Mouse (Mus musculus): ENCODE data around the gene Rnf31. TPM values are rescaled to one million over a fixed set of nuclear protein-coding genes. Genes with fewer than 3 reads are reported as not detected.

The Rnf31 gene
- polyA plus RNA-seq, 1 experiment from 2014 or later, result 10.2 TPM

- Histone ChIP-seq H3K4me1 (ENCODE audit: control insufficient read depth, insufficient read depth, low read length) (no peaks in the 10 kb centered on the region), H3K9ac (ENCODE audit: low read length) (no peak overlapping the region), H3K36me3 (ENCODE audit: control insufficient read depth, insufficient read depth, low read length) (0 out of 2 replicates have a peak, but pooled peaks cover 3% of the 10 kb centered on the region), H3K27me3 (ENCODE audit: control insufficient read depth, insufficient read depth, low read length) (no peaks in the 10 kb centered on the region), H3K9me3 (ENCODE audit: control insufficient read depth, low read length) (no peaks in the 10 kb centered on the region), H3K4me2 (ENCODE audit: low read depth) (no peak overlapping the region), H3K4me3 (ENCODE audit: low read depth, low read length) (no peak overlapping the region), H3K27ac (ENCODE audit: low read depth, low read length) (no peak overlapping the region)
- 90% methylated on average over 2 of the region's 2 CpGs for WGBS
- DNase-seq (ENCODE audit: low spot score) (no peak), ATAC-seq (ENCODE audit: insufficient read depth, low FRiP score, low TSS enrichment) (no peak)
Observed at GRCm38 (mm10) chr14:55570588-55570987, 20.9 kb upstream of the Rnf31 start.

DNA sequence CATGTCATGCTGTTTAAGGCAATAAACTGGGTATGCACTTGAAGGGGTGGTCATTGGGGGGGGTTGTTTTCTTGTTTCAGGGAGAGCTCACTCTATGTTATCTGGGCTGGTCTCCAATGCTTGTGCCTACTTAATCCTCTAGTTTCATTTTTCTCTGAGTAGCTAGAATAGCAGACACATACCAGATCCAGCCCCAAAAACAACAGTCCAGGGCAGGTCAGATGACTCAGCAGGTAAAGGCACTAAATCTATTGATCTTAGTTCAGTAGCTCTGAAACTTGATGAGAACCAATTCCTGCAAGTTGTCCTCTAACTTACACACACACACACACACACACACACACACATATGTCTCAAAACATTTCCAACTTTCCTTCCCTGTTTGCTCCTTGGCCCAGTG lies 19.7 kb upstream of the Rnf31 start:
- Histone ChIP-seq H3K27me3 (ENCODE audit: control insufficient read depth, insufficient read depth, low read length) (no peaks in the 10 kb centered on the region), H3K4me1 (ENCODE audit: control insufficient read depth, insufficient read depth, low read length) (no peaks in the 10 kb centered on the region), H3K4me3 (ENCODE audit: low read depth, low read length) (no peak overlapping the region), H3K27ac (ENCODE audit: low read depth, low read length) (no peak overlapping the region), H3K9ac (ENCODE audit: low read length) (no peak overlapping the region), H3K9me3 (ENCODE audit: control insufficient read depth, low read length) (no peaks in the 10 kb centered on the region), H3K4me2 (ENCODE audit: low read depth) (no peak overlapping the region), H3K36me3 (ENCODE audit: control insufficient read depth, insufficient read depth, low read length) (0 out of 2 replicates have a peak, but pooled peaks cover 3% of the 10 kb centered on the region)
- DNase-seq (ENCODE audit: low spot score) (no peak), ATAC-seq (ENCODE audit: insufficient read depth, low FRiP score, low TSS enrichment) (no peak)

- H3K36me3 ChIP-seq (ENCODE audit: control insufficient read depth, insufficient read depth, low read length), result no peaks in the 10 kb centered on the region
- no peak within 1 kb of the TSS for H3K9ac ChIP-seq (ENCODE audit: low read length)
- DNase-seq (ENCODE audit: low spot score), result no peak
- 82% methylated on average over 8 of the region's 8 CpGs for WGBS
- no peak within 1 kb of the TSS for H3K27ac ChIP-seq (ENCODE audit: low read depth, low read length)
- H3K4me2 ChIP-seq (ENCODE audit: low read depth), result no peak within 1 kb of the TSS
- peaks cover 8% of the 10 kb centered on the region; the same call in 1 of the 2 replicates for H3K4me1 ChIP-seq (ENCODE audit: control insufficient read depth, insufficient read depth, low read length)
- ATAC-seq (ENCODE audit: insufficient read depth, low FRiP score, low TSS enrichment), result no peak
- H3K4me3 ChIP-seq (ENCODE audit: low read depth, low read length), result no peak within 1 kb of the TSS
- no peaks in the 10 kb centered on the region for H3K27me3 ChIP-seq (ENCODE audit: control insufficient read depth, insufficient read depth, low read length)
- no peaks in the 10 kb centered on the region for H3K9me3 ChIP-seq (ENCODE audit: control insufficient read depth, low read length)
Observed at GRCm38 (mm10) chr14:55575302-55575701, 16.2 kb upstream of the Rnf31 start, which contains the start of gene Fitm1. Gene Fitm1, plus strand, starts transcription at chr14:55575617.

- WGBS, result 82% methylated on average over 13 of the region's 13 CpGs
- no peak overlapping the region for H3K27ac ChIP-seq (ENCODE audit: low read depth, low read length)
- H3K4me1 ChIP-seq (ENCODE audit: control insufficient read depth, insufficient read depth, low read length), result peaks cover 8% of the 10 kb centered on the region; the same call in 1 of the 2 replicates
- H3K4me2 ChIP-seq (ENCODE audit: low read depth), result no peak overlapping the region
- no peaks in the 10 kb centered on the region for H3K36me3 ChIP-seq (ENCODE audit: control insufficient read depth, insufficient read depth, low read length)
- H3K27me3 ChIP-seq (ENCODE audit: control insufficient read depth, insufficient read depth, low read length), result no peaks in the 10 kb centered on the region
- no peaks in the 10 kb centered on the region for H3K9me3 ChIP-seq (ENCODE audit: control insufficient read depth, low read length)
- no peak overlapping the region for H3K4me3 ChIP-seq (ENCODE audit: low read depth, low read length)
- H3K9ac ChIP-seq (ENCODE audit: low read length), result no peak overlapping the region
- no peak for ATAC-seq (ENCODE audit: insufficient read depth, low FRiP score, low TSS enrichment)
- DNase-seq (ENCODE audit: low spot score), result no peak
Observed at GRCm38 (mm10) chr14:55575711-55576110, 15.8 kb upstream of the Rnf31 start.

DNA sequence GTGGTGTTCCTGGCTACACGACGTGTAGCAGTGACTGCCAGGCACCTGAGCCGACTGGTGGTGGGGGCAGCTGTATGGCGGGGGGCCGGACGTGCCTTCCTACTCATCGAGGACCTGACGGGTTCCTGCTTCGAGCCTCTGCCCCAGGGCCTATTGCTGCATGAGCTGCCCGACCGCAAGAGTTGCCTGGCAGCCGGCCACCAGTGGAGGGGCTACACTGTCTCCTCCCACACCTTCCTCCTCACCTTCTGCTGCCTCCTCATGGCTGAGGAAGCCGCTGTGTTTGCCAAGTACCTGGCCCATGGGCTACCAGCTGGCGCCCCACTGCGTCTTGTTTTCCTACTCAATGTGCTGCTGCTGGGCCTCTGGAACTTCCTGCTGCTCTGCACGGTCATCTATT lies 15.1 kb upstream of the Rnf31 start:
- Histone ChIP-seq H3K4me2 (ENCODE audit: low read depth) (no peak overlapping the region), H3K4me3 (ENCODE audit: low read depth, low read length) (no peak overlapping the region), H3K27ac (ENCODE audit: low read depth, low read length) (no peak overlapping the region), H3K9ac (ENCODE audit: low read length) (no peak overlapping the region), H3K36me3 (ENCODE audit: control insufficient read depth, insufficient read depth, low read length) (no peaks in the 10 kb centered on the region), H3K27me3 (ENCODE audit: control insufficient read depth, insufficient read depth, low read length) (no peaks in the 10 kb centered on the region), H3K4me1 (ENCODE audit: control insufficient read depth, insufficient read depth, low read length) (peaks cover 8% of the 10 kb centered on the region; the same call in 1 of the 2 replicates), H3K9me3 (ENCODE audit: control insufficient read depth, low read length) (no peaks in the 10 kb centered on the region)
- 87% methylated on average over 16 of the region's 16 CpGs for WGBS
- DNase-seq (ENCODE audit: low spot score), result no peak
- ATAC-seq (ENCODE audit: insufficient read depth, low FRiP score, low TSS enrichment), result no peak

GRCm38 (mm10) chr14:55577871-55578667 lies 13.4 kb upstream of the Rnf31 start, which contains the start of gene Psme1:
Gene Psme1, plus strand, starts transcription at chr14:55578123.
- H3K4me1 ChIP-seq (ENCODE audit: control insufficient read depth, insufficient read depth, low read length), result peaks cover 8% of the 10 kb centered on the region; the same call in 1 of the 2 replicates

GRCm38 (mm10) chr14:55578668-55579269 lies 12.7 kb upstream of the Rnf31 start:
- DNase-seq (ENCODE audit: low spot score) (no peak), ATAC-seq (ENCODE audit: insufficient read depth, low FRiP score, low TSS enrichment) (0 out of 2 replicates have a peak, but pooled peaks have one; percentile 15)
- H3K4me3 ChIP-seq (ENCODE audit: low read depth, low read length), result peak overlapping the region; percentile 68
- WGBS, result 39% methylated on average over 6 of the region's 6 CpGs
- peak overlapping the region; percentile 36 for H3K27ac ChIP-seq (ENCODE audit: low read depth, low read length)
- no peaks in the 10 kb centered on the region for H3K9me3 ChIP-seq (ENCODE audit: control insufficient read depth, low read length)
- peak overlapping the region; percentile 89 for H3K4me2 ChIP-seq (ENCODE audit: low read depth)
- no peaks in the 10 kb centered on the region for H3K27me3 ChIP-seq (ENCODE audit: control insufficient read depth, insufficient read depth, low read length)
- no peaks in the 10 kb centered on the region for H3K36me3 ChIP-seq (ENCODE audit: control insufficient read depth, insufficient read depth, low read length)
- H3K4me1 ChIP-seq (ENCODE audit: control insufficient read depth, insufficient read depth, low read length), result peaks cover 8% of the 10 kb centered on the region; the same call in 1 of the 2 replicates
- H3K9ac ChIP-seq (ENCODE audit: low read length), result peak overlapping the region; percentile 88

More at GRCm38 (mm10) chr14:55577871-55578667, 13.4 kb upstream of the Rnf31 start, which contains the start of gene Psme1:
- peak within 1 kb of the TSS; percentile 36 for H3K27ac ChIP-seq (ENCODE audit: low read depth, low read length)
- DNase-seq (ENCODE audit: low spot score), result peak; percentile 85
- under 1% methylated on average over 25 of the region's 32 CpGs for WGBS
- H3K9ac ChIP-seq (ENCODE audit: low read length), result peak within 1 kb of the TSS; percentile 88
- peak within 1 kb of the TSS; percentile 89 for H3K4me2 ChIP-seq (ENCODE audit: low read depth)
- H3K27me3 ChIP-seq (ENCODE audit: control insufficient read depth, insufficient read depth, low read length), result no peaks in the 10 kb centered on the region
- ATAC-seq (ENCODE audit: insufficient read depth, low FRiP score, low TSS enrichment), result peak; percentile 84
- no peaks in the 10 kb centered on the region for H3K36me3 ChIP-seq (ENCODE audit: control insufficient read depth, insufficient read depth, low read length)
- no peaks in the 10 kb centered on the region for H3K9me3 ChIP-seq (ENCODE audit: control insufficient read depth, low read length)
- H3K4me3 ChIP-seq (ENCODE audit: low read depth, low read length), result peak within 1 kb of the TSS; percentile 68

DNA sequence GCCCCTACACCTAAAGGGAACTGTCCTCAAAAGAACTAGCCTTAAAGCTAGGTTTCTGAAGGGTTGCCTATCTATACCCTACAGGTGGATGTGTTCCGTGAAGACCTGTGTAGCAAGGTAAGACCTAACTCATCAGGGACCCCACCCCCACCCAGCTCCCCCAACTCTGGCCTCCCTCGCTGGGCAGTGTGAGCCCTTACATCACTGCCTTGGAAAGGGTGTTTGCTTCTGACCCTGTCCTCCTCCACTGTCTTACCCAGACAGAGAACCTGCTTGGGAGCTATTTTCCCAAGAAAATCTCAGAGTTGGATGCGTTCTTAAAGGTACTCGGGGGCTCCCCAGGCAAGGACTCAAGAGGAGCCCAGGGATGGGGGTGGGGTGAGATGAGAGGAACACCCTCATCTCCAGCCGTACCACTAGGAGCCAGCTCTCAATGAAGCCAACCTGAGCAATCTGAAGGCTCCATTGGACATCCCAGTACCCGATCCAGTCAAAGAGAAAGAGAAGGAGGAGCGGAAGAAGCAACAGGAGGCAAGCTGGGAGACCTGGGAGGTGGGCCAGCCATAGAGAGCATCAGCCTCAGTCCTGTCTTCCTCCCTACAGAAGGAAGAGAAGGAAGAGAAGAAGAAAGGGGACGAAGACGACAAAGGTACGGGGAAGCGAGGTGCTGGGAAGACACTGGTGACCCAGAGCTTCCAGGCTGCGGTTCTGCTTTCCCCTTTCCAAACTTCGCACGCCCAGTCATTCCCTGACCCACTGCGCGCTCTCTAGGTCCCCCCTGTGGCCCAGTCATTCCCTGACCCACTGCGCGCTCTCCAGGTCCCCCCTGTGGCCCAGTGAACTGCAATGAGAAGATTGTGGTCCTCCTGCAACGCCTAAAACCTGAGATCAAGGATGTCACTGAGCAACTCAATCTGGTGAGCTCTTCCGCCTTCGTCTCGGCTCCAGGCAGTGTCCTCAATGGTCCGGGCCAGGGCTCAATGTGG lies 11.7 kb upstream of the Rnf31 start:
- Histone ChIP-seq H3K4me1 (ENCODE audit: control insufficient read depth, insufficient read depth, low read length) (peaks cover 13% of the 10 kb centered on the region), H3K4me2 (ENCODE audit: low read depth) (no peak overlapping the region), H3K9ac (ENCODE audit: low read length) (no peak overlapping the region), H3K36me3 (ENCODE audit: control insufficient read depth, insufficient read depth, low read length) (no peaks in the 10 kb centered on the region), H3K9me3 (ENCODE audit: control insufficient read depth, low read length) (no peaks in the 10 kb centered on the region), H3K4me3 (ENCODE audit: low read depth, low read length) (no peak overlapping the region), H3K27ac (ENCODE audit: low read depth, low read length) (no peak overlapping the region), H3K27me3 (ENCODE audit: control insufficient read depth, insufficient read depth, low read length) (no peaks in the 10 kb centered on the region)
- 85% methylated on average over 23 of the region's 23 CpGs for WGBS
- DNase-seq (ENCODE audit: low spot score) (no peak), ATAC-seq (ENCODE audit: insufficient read depth, low FRiP score, low TSS enrichment) (no peak)

Data from neural tube, embryonic 11.5 days (tissue).